Mouse (Mus musculus) G1E-ER4 (cell line): ENCODE measurements around the gene Btnl1. TPM values are rescaled to one million over a fixed set of nuclear protein-coding genes. Genes with fewer than 3 reads are reported as not detected.

Experiments used
- GATA1 ChIP-seq: IDR thresholded peaks from one replicate; pipeline ENCODE4 v1.8.0; 2012; ENCODE audit warnings: low read length, inconsistent platforms
- polyA plus RNA-seq: library from polyadenylated mRNA; stranded (reverse); fragments of >175 nt; gene quantifications from 2 replicates; pipeline ENCODE4 v1.2.3, GENCODE M21; 2012

Btnl1 gene
- polyA plus RNA-seq, 1 experiment, result not detected

DNA sequence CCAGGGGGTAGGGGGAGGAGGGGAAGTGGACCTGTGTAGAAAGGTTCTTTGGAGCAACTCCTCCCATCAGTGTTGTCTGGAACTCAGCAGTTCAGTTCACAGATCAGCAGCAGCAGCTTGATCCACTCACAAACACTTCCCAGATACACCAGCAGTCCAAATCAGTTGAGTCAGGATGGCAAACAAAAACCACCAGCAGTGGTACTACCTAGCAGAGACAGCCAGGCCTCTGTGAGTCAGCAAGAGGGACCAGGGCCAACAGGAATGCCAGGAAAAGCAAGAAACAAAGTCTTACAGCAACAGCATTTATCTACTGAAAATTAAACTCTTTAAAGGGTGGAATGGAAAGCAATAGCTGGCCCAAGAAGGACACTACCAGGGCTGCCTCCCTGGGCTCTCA is 50.7 kb downstream of the Btnl1 start:
- no peak for TF ChIP-seq GATA1

Other genes with a start within 250 kb of the Btnl1 start
- gene H2-DMb2, start 233.8 kb upstream of the Btnl1 start, polyA plus RNA-seq, result not detected in 2 replicates
- gene H2-DMb1, start 224.1 kb upstream of the Btnl1 start, polyA plus RNA-seq, result 0.10 TPM in 1 of 2 replicates, not detected in the other
- gene Tap1, start 189.6 kb upstream of the Btnl1 start, polyA plus RNA-seq, result 1.1 and 1.4 TPM in 2 replicates
- gene Psmb9, start 189.4 kb upstream of the Btnl1 start, polyA plus RNA-seq, result 0.27 and 0.33 TPM in 2 replicates
- not detected in 2 replicates for gene Psmb8, start 179.4 kb upstream of the Btnl1 start, polyA plus RNA-seq
- 37.0 and 46.3 TPM in 2 replicates for gene Tap2, start 173.6 kb upstream of the Btnl1 start, polyA plus RNA-seq
- gene H2-Ob, start 138.2 kb upstream of the Btnl1 start, polyA plus RNA-seq, result not detected in 2 replicates
- not detected in 2 replicates for gene H2-Ab1, start 119.4 kb upstream of the Btnl1 start, polyA plus RNA-seq
- gene H2-Aa, start 89.3 kb upstream of the Btnl1 start, polyA plus RNA-seq, result not detected in 2 replicates
- gene H2-Eb1, start 71.3 kb upstream of the Btnl1 start, polyA plus RNA-seq, result not detected in 2 replicates
- gene H2-Eb2, start 51.5 kb upstream of the Btnl1 start, polyA plus RNA-seq, result not detected in 2 replicates
- gene Btnl2, start 22.3 kb upstream of the Btnl1 start, polyA plus RNA-seq, result not detected in 2 replicates
- not detected in 2 replicates for gene BC051142, start 21.7 kb downstream of the Btnl1 start, polyA plus RNA-seq
- gene Btnl4, start 100.2 kb downstream of the Btnl1 start, polyA plus RNA-seq, result not detected in 2 replicates
- gene Btnl6, start 140.2 kb downstream of the Btnl1 start, polyA plus RNA-seq, result not detected in 2 replicates
- 0.78 and 0.90 TPM in 2 replicates for gene Notch4, start 187.1 kb downstream of the Btnl1 start, polyA plus RNA-seq
- gene Gpsm3, start 212.7 kb downstream of the Btnl1 start, polyA plus RNA-seq, result 297 and 335 TPM in 2 replicates
- 127 and 177 TPM in 2 replicates for gene Pbx2, start 214.1 kb downstream of the Btnl1 start, polyA plus RNA-seq
- 4.7 and 5.9 TPM in 2 replicates for gene Ager, start 220.7 kb downstream of the Btnl1 start, polyA plus RNA-seq
- gene Rnf5, start 226.6 kb downstream of the Btnl1 start, polyA plus RNA-seq, result 67.6 and 71.2 TPM in 2 replicates
- gene Agpat1, start 227.1 kb downstream of the Btnl1 start, polyA plus RNA-seq, result 137 and 143 TPM in 2 replicates
- gene Egfl8, start 238.8 kb downstream of the Btnl1 start, polyA plus RNA-seq, result 1.1 and 1.4 TPM in 2 replicates